8 mouse cellular contexts compared by ENCODE assay signal in the genomic region with DNA sequence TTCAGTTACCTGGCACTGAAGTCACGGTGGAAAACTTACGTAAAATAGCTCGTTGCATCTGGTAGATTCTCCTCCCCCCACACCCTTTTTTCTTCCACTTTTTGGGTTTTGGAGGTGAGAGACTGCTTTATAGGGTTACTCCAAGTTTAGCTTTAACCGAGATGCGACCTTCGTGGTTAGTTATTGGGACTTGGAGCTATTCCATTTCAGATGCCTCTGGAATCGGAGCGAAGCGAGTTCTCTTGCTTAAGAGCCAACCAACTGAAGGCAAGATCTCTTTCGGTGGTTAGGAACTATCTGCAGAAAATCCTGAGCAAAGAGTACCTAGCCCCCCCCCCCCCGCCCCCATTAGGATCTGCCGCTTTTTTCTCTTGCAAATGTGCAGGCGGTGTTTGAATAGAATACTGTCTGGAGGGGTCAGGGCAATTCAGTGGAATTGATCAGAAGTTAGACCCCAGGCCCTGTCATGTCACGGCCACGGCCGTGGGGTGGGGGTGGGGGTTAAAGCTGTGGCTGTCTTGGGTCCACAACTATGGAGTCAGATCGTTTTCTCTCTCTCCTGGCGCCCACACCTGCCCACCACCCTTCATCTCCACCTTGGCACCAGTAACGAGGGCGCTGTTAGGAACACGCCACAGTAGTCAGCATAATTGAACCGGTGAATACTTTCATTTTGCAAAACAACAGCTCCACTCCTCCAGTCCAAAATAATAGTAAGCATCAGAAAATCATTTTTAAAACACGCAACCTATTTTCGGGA.
DNase-seq lines count a peak whose midpoint lies in the region; ATAC-seq and TF ChIP-seq lines count a peak whose summit lies in the region.

No protein-coding gene starts in this region.

- no peak for TF ChIP-seq CTCF in liver, postnatal 0 days (IDR thresholded peaks at IDR 0.05; ENCODE audit: low read depth)

- H3K4me3 ChIP-seq in heart, embryonic 15.5 days = peak overlapping the region; percentile 15
- H3K4me3 ChIP-seq in forebrain, embryonic 13.5 days = peak overlapping the region; percentile 90
- peak overlapping the region; percentile 17 for H3K4me3 ChIP-seq in liver, postnatal 0 days (ENCODE audit: low read depth, low read length)

- intact Hi-C loops in heart, postnatal 14 days (cut with DNase I) = loop anchor here (10.0 kb wide), 1 partner anchor 491 kb away; the partner anchor contains the start of gene Tmem161b

- no peak overlapping the region for H3K9ac ChIP-seq in heart, embryonic 15.5 days
- peak overlapping the region; percentile 100 for H3K9ac ChIP-seq in forebrain, embryonic 13.5 days
- H3K9ac ChIP-seq in liver, postnatal 0 days (replicated peaks) = no peak overlapping the region

- H3K36me3 ChIP-seq in heart, embryonic 15.5 days = no peaks in the 10 kb centered on the region
- peaks cover 40% of the 10 kb centered on the region for H3K36me3 ChIP-seq in forebrain, embryonic 13.5 days (ENCODE audit: poor library complexity, severe bottlenecking)
- H3K36me3 ChIP-seq in liver, postnatal 0 days (replicated peaks; ENCODE audit: insufficient read depth, low read length) = no peaks in the 10 kb centered on the region

- H3K4me1 ChIP-seq in heart, embryonic 15.5 days (replicated peaks) = peaks cover 30% of the 10 kb centered on the region
- H3K4me1 ChIP-seq in forebrain, embryonic 13.5 days = no peaks in the 10 kb centered on the region
- peaks cover 14% of the 10 kb centered on the region; the same call in 1 of the 2 replicates for H3K4me1 ChIP-seq in liver, postnatal 0 days (ENCODE audit: insufficient read depth)

- ATAC-seq in heart, embryonic 15.5 days (replicated peaks; ENCODE audit: insufficient number of reproducible peaks, insufficient read depth, low FRiP score, low read depth) = no peak
- ATAC-seq in forebrain, embryonic 13.5 days = no peak
- no peak for ATAC-seq in liver, postnatal 0 days
- ATAC-seq in megakaryocyte-erythroid progenitor cell, adult 5-6 weeks (replicated peaks; ENCODE audit: low FRiP score, low TSS enrichment, poor library complexity, severe bottlenecking) = no peak

- no peak for DNase-seq in heart, postnatal 14 days
- DNase-seq in Muller cell, postnatal 12 days (ENCODE audit: inconsistent ontology term) = peak; percentile 67
- DNase-seq in liver, postnatal 0 days = no peak
- no peak for DNase-seq in adrenal gland, adult 2 months
- no peak for DNase-seq in adrenal gland, postnatal 36 days

- peaks cover 81% of the 10 kb centered on the region for H3K27me3 ChIP-seq in heart, embryonic 15.5 days
- H3K27me3 ChIP-seq in forebrain, embryonic 13.5 days = no peaks in the 10 kb centered on the region
- peaks cover 86% of the 10 kb centered on the region for H3K27me3 ChIP-seq in liver, postnatal 0 days (ENCODE audit: insufficient read depth, low read length)

- TF ChIP-seq EP300 in liver, postnatal 0 days (IDR thresholded peaks at IDR 0.05; ENCODE audit: low read depth) = no peak

- no peak overlapping the region for H3K27ac ChIP-seq in heart, embryonic 15.5 days
- H3K27ac ChIP-seq in forebrain, embryonic 13.5 days = peak overlapping the region; percentile 100
- H3K27ac ChIP-seq in liver, postnatal 0 days (ENCODE audit: low read depth) = no peak overlapping the region

- 4% methylated on average over 24 of the region's 24 CpGs for WGBS in heart, embryonic 15.5 days
- WGBS in forebrain, embryonic 13.5 days = under 1% methylated on average over 23 of the region's 24 CpGs
- 4% methylated on average over 24 of the region's 24 CpGs for WGBS in liver, postnatal 0 days (ENCODE audit: insufficient replicate concordance)

- no peaks in the 10 kb centered on the region for H3K9me3 ChIP-seq in heart, embryonic 15.5 days (replicated peaks)
- H3K9me3 ChIP-seq in forebrain, embryonic 13.5 days (replicated peaks) = no peaks in the 10 kb centered on the region
- no peaks in the 10 kb centered on the region for H3K9me3 ChIP-seq in liver, postnatal 0 days (ENCODE audit: low read length)

- peak overlapping the region; percentile 50 for H3K4me2 ChIP-seq in heart, embryonic 15.5 days
- H3K4me2 ChIP-seq in forebrain, embryonic 13.5 days = peak overlapping the region; percentile 87
- peak overlapping the region; percentile 36; the same call in 1 of the 2 replicates for H3K4me2 ChIP-seq in liver, postnatal 0 days (ENCODE audit: low read depth, low read length)

Comparison
In these comparisons a context has a peak if more than half of its experiments do, and no peak if none do; other contexts are left out.
1. H3K4me2 ChIP-seq: peak in every context shown above with its lines; median percentile 87 in forebrain, embryonic 13.5 days; 50 in heart, embryonic 15.5 days; 36 in liver, postnatal 0 days.
2. H3K4me3 ChIP-seq: peak in every context shown above with its lines; median percentile 90 in forebrain, embryonic 13.5 days; 17 in liver, postnatal 0 days; 15 in heart, embryonic 15.5 days.